Comparison of ENCODE assay signal across 8 mouse cellular contexts in genomic region chr4:70265248-70265647, GRCm38 (mm10).
DNase-seq lines count a peak whose midpoint lies in the region; ATAC-seq lines count a peak whose summit lies in the region.

No protein-coding gene starts in this region.

- H3K36me3 ChIP-seq in hindbrain, embryonic 12.5 days: peaks cover 19% of the 10 kb centered on the region
- H3K36me3 ChIP-seq in liver, embryonic 11.5 days (ENCODE audit: control insufficient read depth, insufficient read depth, low read length): peaks cover 10% of the 10 kb centered on the region; the same call in 1 of the 2 replicates
- H3K36me3 ChIP-seq in neural tube, embryonic 14.5 days (ENCODE audit: control insufficient read depth, insufficient read depth, low read length): peaks cover 9% of the 10 kb centered on the region

- peak; percentile 46; the same call in 1 of the 2 replicates for ATAC-seq in hindbrain, embryonic 12.5 days (ENCODE audit: low FRiP score)
- 0 out of 2 replicates have a peak, but pooled peaks have one; percentile 2 for ATAC-seq in liver, embryonic 11.5 days (replicated peaks; ENCODE audit: low FRiP score)
- ATAC-seq in neural tube, embryonic 14.5 days (ENCODE audit: low read depth): 0 out of 2 replicates have a peak, but pooled peaks have one; percentile 36

- H3K4me3 ChIP-seq in hindbrain, embryonic 12.5 days: no peak overlapping the region
- no peak overlapping the region for H3K4me3 ChIP-seq in liver, embryonic 11.5 days (ENCODE audit: low read depth, low read length)
- no peak overlapping the region for H3K4me3 ChIP-seq in neural tube, embryonic 14.5 days (ENCODE audit: low read depth, low read length)

- H3K4me2 ChIP-seq in hindbrain, embryonic 12.5 days (replicated peaks): no peak overlapping the region
- H3K4me2 ChIP-seq in liver, embryonic 11.5 days: no peak overlapping the region
- H3K4me2 ChIP-seq in neural tube, embryonic 14.5 days (ENCODE audit: low read depth, low read length): no peak overlapping the region

- no peaks in the 10 kb centered on the region for H3K27me3 ChIP-seq in hindbrain, embryonic 12.5 days
- no peaks in the 10 kb centered on the region for H3K27me3 ChIP-seq in liver, embryonic 11.5 days (replicated peaks; ENCODE audit: control insufficient read depth, insufficient read depth, low read length)
- no peaks in the 10 kb centered on the region for H3K27me3 ChIP-seq in neural tube, embryonic 14.5 days (ENCODE audit: control insufficient read depth, insufficient read depth, low read length)

- peak; percentile 19 to 52 for DNase-seq in left cerebral cortex, adult 18-20 months (ENCODE audit: low spot score in 2 of 2)
- no peak for DNase-seq in left cerebral cortex, adult 11 months (ENCODE audit: low spot score)
- DNase-seq in R1 (ENCODE audit: low read depth, low spot score): peak; percentile 63
- DNase-seq in embryo, embryonic 11 days: peak; percentile 54
- peak; percentile 36 for DNase-seq in liver, embryonic 11.5 days (ENCODE audit: low spot score)
- DNase-seq in thymus, postnatal 4 days: peak; percentile 78

- H3K27ac ChIP-seq in hindbrain, embryonic 12.5 days: no peak overlapping the region
- no peak overlapping the region for H3K27ac ChIP-seq in liver, embryonic 11.5 days (ENCODE audit: low read depth, low read length)
- H3K27ac ChIP-seq in neural tube, embryonic 14.5 days (ENCODE audit: low read depth, low read length): no peak overlapping the region

- 69% methylated on average over 6 of the region's 6 CpGs for WGBS in hindbrain, embryonic 12.5 days
- WGBS in liver, embryonic 11.5 days: 64% methylated on average over 6 of the region's 6 CpGs
- WGBS in neural tube, embryonic 14.5 days: 66% methylated on average over 6 of the region's 6 CpGs

- H3K4me1 ChIP-seq in hindbrain, embryonic 12.5 days: no peaks in the 10 kb centered on the region; the same call in 1 of the 2 replicates
- H3K4me1 ChIP-seq in liver, embryonic 11.5 days (replicated peaks; ENCODE audit: control insufficient read depth, insufficient read depth, low read length): peaks cover 14% of the 10 kb centered on the region
- H3K4me1 ChIP-seq in neural tube, embryonic 14.5 days (ENCODE audit: control insufficient read depth, insufficient read depth, low read length): no peaks in the 10 kb centered on the region

- no peaks in the 10 kb centered on the region for H3K9me3 ChIP-seq in hindbrain, embryonic 12.5 days (replicated peaks)
- H3K9me3 ChIP-seq in liver, embryonic 11.5 days (ENCODE audit: control insufficient read depth, low read length): no peaks in the 10 kb centered on the region
- no peaks in the 10 kb centered on the region for H3K9me3 ChIP-seq in neural tube, embryonic 14.5 days (ENCODE audit: control insufficient read depth, low read length)

- H3K9ac ChIP-seq in hindbrain, embryonic 12.5 days: no peak overlapping the region
- H3K9ac ChIP-seq in liver, embryonic 11.5 days (ENCODE audit: low read depth, low read length): no peak overlapping the region
- H3K9ac ChIP-seq in neural tube, embryonic 14.5 days (replicated peaks; ENCODE audit: low read depth, low read length): no peak overlapping the region
